Mouse (Mus musculus): Measurements from ENCODE around the gene Bax.
"Not testable (repeated sequence)": the region's sequence is repeated elsewhere in the genome, so short reads cannot be mapped to it uniquely, and the experiment has no call there.

Bax gene

DNA sequence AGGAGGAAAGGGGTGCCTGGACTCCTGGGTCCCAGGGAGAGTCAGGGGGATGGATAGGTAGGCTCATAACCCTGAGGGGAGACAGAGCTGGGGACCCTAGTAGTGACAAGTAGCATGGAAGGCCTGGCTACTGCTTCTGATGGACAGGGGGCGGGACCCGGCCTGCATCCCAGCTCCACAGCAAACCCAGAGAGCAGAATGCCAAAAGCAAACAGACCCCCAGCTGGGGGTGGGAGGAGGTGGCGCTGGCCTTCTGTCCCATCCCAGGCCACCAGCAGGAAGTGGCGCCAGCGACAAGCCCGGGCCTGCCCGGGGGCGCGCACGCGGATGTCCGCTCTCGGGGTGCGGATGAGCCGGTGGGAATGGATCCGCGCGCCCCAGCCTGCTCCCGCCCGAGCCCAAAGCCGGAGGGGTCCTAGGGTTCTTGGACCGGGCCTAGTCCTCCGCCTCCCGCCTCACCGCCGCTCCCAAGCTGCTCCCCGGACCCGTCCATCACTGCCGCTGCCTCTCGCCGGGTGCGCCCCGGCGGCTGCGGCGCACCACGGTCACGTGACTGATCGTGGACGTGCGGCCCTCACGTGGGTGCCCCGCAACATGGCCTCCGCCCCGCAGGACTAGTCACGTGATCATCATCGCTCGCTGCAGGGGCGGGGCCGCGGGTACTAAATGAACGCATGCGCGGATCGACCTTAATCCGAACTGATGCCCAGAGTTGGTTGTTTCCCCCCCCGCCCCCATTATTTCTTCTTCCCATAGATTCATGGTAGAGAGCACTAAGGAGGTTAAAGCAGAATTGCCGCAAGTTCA, at the start of gene Bax:
TSS of gene Bax (minus strand) at position 616 of the 807 bp plus-strand sequence.
- peak; percentile 92 for DNase-seq (ENCODE audit: low spot score)

DNA sequence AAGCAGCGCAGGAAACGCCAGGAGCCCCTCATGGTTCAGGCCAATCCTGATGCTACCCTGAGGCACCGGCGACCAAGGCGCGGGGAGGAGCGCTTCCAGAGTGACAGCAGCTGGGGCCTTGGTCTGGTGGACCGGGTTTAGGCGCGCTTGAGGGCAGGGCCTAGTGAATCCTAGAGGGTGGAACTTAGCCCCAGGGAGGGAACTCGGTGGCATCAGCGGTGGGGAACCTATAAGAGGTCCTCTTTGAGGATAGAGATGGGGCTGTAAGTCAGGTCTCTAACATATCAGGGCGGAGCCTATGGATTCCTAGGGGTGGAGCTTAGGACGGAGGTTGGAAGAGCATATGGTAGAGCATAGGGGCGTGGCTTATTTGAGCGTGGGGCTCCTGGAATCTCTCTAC, 48.7 kb upstream of the Bax start:
- DNase-seq (ENCODE audit: low spot score): peak; percentile 83

GRCm38 (mm10) chr7:45514411-45514810, 47.7 kb upstream of the Bax start:
- no peak for DNase-seq (ENCODE audit: low spot score)

DNA sequence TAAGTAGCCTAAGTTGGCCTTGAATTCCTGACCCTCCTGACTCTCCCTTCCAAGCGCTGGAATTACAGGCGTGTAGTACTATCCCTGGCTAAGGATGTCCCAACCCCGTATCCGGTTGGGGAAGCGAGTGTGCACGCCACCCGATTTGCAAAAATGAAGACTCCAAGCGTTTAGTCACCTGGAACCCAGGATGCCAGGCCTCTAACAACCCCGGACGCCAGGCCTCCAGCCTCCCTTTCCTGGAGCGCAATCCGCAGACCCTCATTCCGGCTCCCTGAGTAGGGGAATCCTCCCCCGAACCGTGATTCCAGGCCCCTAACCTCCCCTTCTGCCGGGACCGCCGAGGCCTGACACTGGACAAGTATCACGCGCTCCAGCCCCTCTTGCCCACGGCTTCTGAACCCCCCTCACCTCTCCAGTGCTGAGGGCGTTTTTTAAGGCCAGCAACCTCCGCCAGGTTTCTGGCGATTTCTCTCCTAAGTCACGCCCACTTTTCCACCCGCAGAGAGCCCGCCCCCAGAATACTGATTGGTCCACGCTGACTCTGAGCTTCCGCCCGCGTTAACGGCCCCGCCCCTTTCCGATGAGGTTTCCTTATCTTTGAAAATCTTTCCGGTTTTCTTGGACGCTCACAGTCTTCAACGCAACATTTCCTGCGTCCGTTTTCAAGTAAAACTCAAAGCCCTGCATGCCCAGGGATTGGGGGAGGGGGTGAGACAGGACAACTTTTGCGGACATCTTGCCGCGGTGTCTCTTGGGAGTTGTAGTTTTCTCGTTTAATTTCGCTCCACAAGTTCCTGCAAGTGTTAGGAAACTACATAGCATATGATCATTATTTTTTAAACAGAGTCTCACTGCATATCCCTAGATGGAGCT, 43.5 kb upstream of the Bax start, which contains the start of gene Nucb1:
TSS of gene Nucb1 (minus strand) at position 495 of the 876 bp plus-strand sequence.
- peak; percentile 93 for DNase-seq (ENCODE audit: low spot score)

GRCm38 (mm10) chr7:45509181-45509882, 42.6 kb upstream of the Bax start:
- DNase-seq (ENCODE audit: low spot score): peak; percentile 52

- peak; percentile 90 for DNase-seq (ENCODE audit: low spot score)
These were observed 41.9 kb upstream of the Bax start for GRCm38 (mm10) chr7:45508561-45508960.

- DNase-seq (ENCODE audit: low spot score): no peak
These were observed 40.9 kb upstream of the Bax start for GRCm38 (mm10) chr7:45507583-45507982.

DNA sequence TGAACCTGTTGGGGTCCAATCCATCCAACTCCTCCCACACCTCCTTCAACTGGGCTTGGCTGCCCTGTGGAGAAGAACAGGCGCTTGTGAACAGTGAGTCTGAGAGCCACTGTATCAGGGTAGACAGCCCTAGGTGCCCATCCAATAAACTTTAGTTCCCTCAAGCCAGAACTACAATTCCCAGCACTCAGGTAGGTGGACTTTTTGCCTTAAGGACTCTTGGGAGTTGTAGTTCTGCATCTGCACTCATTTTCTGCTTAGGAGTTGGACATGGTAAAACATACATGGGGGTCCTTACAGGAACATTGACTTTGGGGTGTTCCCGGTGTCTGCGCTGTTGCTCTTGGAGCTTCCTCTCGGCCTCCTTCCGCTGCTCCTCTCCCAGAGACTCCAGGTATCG, 31.7 kb upstream of the Bax start:
- no peak for DNase-seq (ENCODE audit: low spot score)

DNA sequence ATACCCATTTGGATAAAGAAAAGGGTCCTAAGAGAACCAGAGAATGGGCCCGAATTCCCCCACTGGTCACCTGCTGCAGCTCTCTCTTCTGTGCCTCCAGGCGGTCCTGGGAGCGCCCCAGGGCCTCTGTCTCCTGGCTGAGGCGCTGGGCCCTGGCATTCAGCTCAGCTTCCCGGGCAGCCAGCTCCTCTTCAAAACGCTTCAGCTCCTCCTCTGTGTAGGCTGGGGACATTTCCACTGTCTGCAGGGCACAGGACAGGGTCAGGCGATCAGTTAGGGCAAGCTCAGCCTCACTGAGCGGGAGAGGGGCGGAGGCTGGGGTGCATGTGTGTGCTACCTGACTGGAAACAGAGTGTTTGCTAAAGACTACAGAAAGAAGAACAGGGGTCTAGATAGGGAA, 27.9 kb upstream of the Bax start:
- no peak for DNase-seq (ENCODE audit: low spot score)

- DNase-seq (ENCODE audit: low spot score): no peak
These were observed 26.3 kb upstream of the Bax start for GRCm38 (mm10) chr7:45492951-45493350.

- no peak for DNase-seq (ENCODE audit: low spot score)
These were observed 25.6 kb upstream of the Bax start for GRCm38 (mm10) chr7:45492225-45492844.

- DNase-seq (ENCODE audit: low spot score): no peak
These were observed 24.6 kb upstream of the Bax start for GRCm38 (mm10) chr7:45491264-45491663.

GRCm38 (mm10) chr7:45490822-45491221, 24.1 kb upstream of the Bax start:
- DNase-seq (ENCODE audit: low spot score): no peak

DNA sequence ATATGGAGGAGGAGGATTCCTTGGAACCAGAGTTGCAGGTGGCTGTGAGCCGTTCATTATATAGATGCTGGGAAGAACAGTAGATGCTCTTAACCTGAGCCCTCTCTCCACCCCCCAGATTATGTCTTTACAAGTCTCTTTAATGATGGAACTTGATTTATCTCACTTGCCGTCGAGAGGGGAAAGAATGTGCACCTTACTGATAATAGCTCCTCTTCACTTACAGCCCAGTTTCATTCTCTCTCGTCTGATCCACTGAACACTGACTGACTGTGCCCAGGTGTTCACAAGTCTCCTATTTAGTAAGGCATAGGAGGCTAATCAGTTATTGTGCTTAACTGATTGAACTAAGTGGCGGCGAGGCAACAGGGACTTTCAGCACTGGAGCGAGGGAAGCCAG, 22.9 kb upstream of the Bax start:
- DNase-seq (ENCODE audit: low spot score): peak; percentile 59

DNA sequence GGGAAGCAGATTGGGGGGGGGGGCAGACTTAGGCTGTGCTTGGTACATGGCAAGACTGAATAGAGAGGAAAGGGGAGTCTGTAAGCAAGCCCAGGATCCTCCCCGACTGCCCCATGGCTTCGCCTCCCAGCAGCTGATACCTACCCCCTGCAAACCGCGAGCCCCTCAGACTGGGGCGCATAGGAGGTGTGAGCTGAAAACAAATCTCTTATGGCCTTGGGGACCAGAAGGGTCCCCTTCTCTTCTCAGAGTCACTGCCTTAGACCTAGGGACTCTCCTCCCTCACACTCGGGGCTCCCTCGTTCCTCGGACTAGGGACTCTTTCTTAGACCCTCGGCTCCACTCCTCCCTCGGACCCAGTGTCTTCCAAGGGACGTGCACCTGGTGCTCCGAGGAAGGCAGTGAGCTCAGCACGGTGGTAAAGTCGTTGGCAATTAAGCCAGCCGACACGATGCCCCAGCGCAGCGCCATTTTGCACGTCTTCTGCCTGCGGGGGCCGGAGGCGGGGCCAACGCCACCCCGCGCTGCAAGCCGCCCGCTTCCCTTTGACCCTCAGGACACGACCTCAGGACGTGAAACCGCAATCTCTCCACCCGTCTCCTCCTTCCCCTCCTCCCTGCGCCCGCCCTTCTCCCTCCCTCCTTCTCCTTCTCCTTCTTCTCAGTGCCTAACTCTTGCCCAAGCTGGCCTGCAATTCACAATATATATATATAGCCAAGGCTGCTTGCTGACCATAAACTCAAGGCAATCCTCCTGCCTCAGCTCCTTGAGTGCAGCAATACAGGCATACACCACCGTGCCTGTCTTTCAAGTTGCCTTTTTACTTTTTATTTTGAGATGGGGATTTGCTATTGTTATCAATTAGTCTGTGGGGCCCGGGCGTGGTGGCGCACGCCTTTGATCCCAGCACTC, 21.9 kb upstream of the Bax start, which contains the start of gene Dhdh:
TSS of gene Dhdh (minus strand) at position 513 of the 912 bp plus-strand sequence.
- DNase-seq (ENCODE audit: low spot score): no peak

DNA sequence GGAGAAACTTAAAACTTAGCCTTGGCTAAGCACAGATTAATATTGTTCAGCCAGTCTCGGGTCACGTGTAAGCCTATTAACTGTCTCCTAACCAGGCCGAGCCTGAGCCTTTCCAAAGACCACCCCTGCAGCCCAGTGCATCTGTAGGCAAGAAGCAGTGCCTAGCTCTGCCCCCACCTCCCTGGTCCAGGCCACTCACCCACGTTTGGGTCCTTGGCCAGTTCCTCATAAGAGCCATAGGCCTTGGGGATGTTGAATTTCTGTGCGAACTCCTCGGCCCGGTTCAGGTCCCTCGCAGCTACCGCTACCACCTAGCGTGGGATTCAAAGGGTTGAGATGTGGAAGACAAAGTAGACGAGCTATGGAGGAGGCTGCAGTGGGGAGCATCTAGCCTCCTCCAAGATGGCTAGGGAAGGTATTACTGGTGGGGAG, 21.2 kb upstream of the Bax start:
- DNase-seq (ENCODE audit: low spot score): no peak

- no peak for DNase-seq (ENCODE audit: low spot score)
These were observed 20.2 kb upstream of the Bax start, which contains the start of gene Gm45808 for GRCm38 (mm10) chr7:45486761-45487415. Gene Gm45808, minus strand, starts transcription at chr7:45486811.

DNA sequence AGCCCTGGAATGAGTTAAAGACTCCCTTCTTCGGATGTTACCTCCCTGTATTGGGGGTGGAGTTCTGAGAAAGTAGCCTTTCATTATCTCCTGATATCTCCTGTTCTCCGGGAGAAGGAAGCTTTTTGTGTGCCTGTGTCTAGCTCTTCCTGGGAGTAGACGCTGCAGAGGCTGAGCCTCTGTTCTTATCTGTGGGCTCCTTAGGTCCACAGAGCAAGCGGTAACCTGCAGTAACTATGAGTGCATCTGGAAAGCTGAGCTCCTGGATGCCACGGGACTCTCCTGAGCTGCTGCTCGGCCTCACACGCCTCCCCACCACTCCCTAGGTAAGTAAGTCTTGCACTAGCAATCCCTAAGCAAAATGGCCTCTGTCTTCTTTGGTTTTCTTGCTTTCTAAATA, 19.5 kb upstream of the Bax start:
- DNase-seq (ENCODE audit: low spot score): no peak

DNA sequence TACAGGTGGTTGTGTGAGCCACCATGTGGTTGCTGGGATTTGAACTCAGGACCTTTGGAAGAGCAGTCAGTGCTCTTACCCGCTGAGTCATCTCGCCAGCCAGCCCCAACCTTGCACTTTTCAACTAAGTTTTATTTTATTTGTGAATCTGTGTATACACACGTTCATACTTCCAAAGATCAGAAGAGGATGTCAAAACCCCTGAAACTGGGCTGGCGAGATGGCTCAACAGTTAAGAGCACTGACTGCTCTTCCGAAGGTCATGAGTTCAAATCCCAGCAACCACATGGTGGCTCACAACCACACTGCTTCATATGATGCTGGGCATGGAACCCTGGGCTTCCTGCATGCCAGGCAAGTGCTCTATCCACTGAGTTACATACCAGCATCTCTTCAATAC, 18.3 kb upstream of the Bax start:
- DNase-seq (ENCODE audit: low spot score): not testable (repeated sequence)

- no peak for DNase-seq (ENCODE audit: low spot score)
These were observed 15.5 kb upstream of the Bax start for GRCm38 (mm10) chr7:45482166-45482565.
